Mouse (Mus musculus): ENCODE results near the gene Atg13. TPM values are rescaled to one million over a fixed set of nuclear protein-coding genes. Genes with fewer than 3 reads are reported as not detected.
A peak's percentile ranks its signal among the peaks of the same experiment; 100 is the strongest.

Gene Atg13
- total and polyA plus RNA-seq, 3 experiments = 8.5 to 34.8 (median 22.2) TPM

DNA sequence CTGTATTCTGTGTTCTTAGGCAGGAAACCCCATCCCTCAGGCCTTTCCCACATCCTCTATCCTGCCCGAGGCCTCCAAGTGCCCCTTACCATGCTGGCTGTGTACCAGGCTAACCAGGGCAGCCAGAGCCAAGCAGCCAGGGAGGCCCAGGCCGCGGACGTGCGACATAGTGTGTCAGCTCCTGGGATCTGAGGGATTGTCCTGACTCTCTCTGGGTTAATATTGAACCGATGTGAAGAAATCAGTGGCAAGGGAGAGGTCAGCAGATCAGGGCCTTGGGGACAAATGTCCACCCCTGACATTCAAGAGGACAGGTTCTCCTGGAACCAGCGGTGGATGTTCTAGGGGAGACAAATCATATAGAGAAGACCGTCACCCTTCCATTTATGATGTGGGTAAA, 74.1 kb downstream of the Atg13 start, which contains the start of gene F2:
Gene F2, minus strand, starts transcription at position 186 of the 400 bp plus-strand sequence.
- H3K4me3 ChIP-seq (ENCODE audit: low read depth, low read length) = peak within 1 kb of the TSS; percentile 60; the same call in 1 of the 2 replicates
- DNase-seq (ENCODE audit: low spot score) = no peak
- ATAC-seq (ENCODE audit: extremely low read depth, insufficient number of reproducible peaks, low FRiP score, poor library complexity, severe bottlenecking) = no peak
- H3K27me3 ChIP-seq (ENCODE audit: insufficient read depth, low read length) = no peaks in the 10 kb centered on the region
- H3K36me3 ChIP-seq (replicated peaks) = peaks cover 1% of the 10 kb centered on the region
- TF ChIP-seq POLR2AphosphoS5 (IDR thresholded peaks at IDR 0.05; ENCODE audit: insufficient replicate concordance, low read depth, low read length) (no peak), GATA2 (IDR thresholded peaks at IDR 0.05; ENCODE audit: borderline replicate concordance, low read depth, low read length) (no peak)
- peaks cover 64% of the 10 kb centered on the region for H3K4me1 ChIP-seq (ENCODE audit: insufficient read depth, low read depth, low read length)
- no peaks in the 10 kb centered on the region for H3K9me3 ChIP-seq (replicated peaks)

DNA sequence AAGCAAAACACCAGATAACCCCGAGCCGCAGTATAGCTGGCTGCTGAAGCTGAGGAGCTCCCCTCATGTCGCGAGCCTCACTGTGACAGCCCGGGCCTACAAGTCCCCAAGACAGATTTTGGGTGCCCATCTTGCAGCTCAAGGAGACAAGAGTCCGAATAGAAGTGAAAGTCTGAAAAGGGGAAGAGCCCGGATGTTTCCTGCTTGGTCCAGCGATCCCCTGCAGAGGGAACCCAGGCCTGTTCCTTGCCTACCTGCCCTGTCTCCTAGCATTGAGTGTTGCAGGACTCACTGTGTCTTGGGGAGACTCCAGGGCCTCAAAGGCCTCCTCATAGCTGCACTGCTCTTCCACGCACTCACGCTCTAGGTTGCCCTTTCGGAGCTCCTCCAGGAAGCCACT, 74.9 kb downstream of the Atg13 start:
- H3K9me3 ChIP-seq (replicated peaks) = no peaks in the 10 kb centered on the region
- H3K4me1 ChIP-seq (ENCODE audit: insufficient read depth, low read depth, low read length) = peaks cover 66% of the 10 kb centered on the region
- DNase-seq (ENCODE audit: low spot score) (no peak), ATAC-seq (ENCODE audit: extremely low read depth, insufficient number of reproducible peaks, low FRiP score, poor library complexity, severe bottlenecking) (no peak)
- peaks cover 3% of the 10 kb centered on the region for H3K27me3 ChIP-seq (ENCODE audit: insufficient read depth, low read length)
- peak overlapping the region; percentile 60; the same call in 1 of the 2 replicates for H3K4me3 ChIP-seq (ENCODE audit: low read depth, low read length)
- no peaks in the 10 kb centered on the region for H3K36me3 ChIP-seq (replicated peaks)
- TF ChIP-seq CTCF (IDR thresholded peaks at IDR 0.05; ENCODE audit: low read depth, low read length) (no peak), TAL1 (conservative IDR thresholded peaks at IDR 0.05; ENCODE audit: low read depth, low read length) (no peak), GATA1 (IDR thresholded peaks at IDR 0.05; ENCODE audit: borderline replicate concordance, low read length) (no peak), GATA2 (IDR thresholded peaks at IDR 0.05; ENCODE audit: borderline replicate concordance, low read depth, low read length) (no peak), POLR2AphosphoS5 (IDR thresholded peaks at IDR 0.05; ENCODE audit: insufficient replicate concordance, low read depth, low read length) (no peak)

DNA sequence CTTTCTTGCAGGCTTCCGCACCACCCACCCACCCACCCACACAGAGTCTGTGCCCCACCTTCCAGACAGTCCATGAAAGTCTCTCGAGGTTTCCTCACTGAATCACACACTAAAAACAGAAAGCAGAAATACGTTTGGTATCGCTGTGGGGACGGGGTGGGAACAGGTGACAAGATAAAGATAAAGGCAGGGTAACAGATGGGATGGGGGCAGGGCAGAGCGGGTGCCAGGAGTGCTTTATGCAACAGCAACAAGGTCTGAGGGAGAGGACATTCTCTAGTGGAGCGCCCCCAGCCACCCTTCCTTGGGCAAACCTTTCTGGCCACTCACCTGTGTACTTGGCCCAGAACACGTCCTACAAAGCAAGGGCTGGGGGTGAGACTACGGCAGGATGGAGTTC, 75.5 kb downstream of the Atg13 start:
- H3K4me1 ChIP-seq (ENCODE audit: insufficient read depth, low read depth, low read length) = peaks cover 61% of the 10 kb centered on the region
- ATAC-seq (ENCODE audit: extremely low read depth, insufficient number of reproducible peaks, low FRiP score, poor library complexity, severe bottlenecking) (peak; percentile 73), DNase-seq (ENCODE audit: low spot score) (peak; percentile 76)
- H3K4me3 ChIP-seq (ENCODE audit: low read depth, low read length) = peak overlapping the region; percentile 60; the same call in 1 of the 2 replicates
- peaks cover 9% of the 10 kb centered on the region for H3K27me3 ChIP-seq (ENCODE audit: insufficient read depth, low read length)
- peak; percentile 90 for TF ChIP-seq TAL1 (conservative IDR thresholded peaks at IDR 0.05; ENCODE audit: low read depth, low read length)
- TF ChIP-seq GATA1 (IDR thresholded peaks at IDR 0.05; ENCODE audit: borderline replicate concordance, low read length) = no peak
- no peaks in the 10 kb centered on the region for H3K9me3 ChIP-seq (replicated peaks)
- H3K36me3 ChIP-seq (replicated peaks) = no peaks in the 10 kb centered on the region

DNA sequence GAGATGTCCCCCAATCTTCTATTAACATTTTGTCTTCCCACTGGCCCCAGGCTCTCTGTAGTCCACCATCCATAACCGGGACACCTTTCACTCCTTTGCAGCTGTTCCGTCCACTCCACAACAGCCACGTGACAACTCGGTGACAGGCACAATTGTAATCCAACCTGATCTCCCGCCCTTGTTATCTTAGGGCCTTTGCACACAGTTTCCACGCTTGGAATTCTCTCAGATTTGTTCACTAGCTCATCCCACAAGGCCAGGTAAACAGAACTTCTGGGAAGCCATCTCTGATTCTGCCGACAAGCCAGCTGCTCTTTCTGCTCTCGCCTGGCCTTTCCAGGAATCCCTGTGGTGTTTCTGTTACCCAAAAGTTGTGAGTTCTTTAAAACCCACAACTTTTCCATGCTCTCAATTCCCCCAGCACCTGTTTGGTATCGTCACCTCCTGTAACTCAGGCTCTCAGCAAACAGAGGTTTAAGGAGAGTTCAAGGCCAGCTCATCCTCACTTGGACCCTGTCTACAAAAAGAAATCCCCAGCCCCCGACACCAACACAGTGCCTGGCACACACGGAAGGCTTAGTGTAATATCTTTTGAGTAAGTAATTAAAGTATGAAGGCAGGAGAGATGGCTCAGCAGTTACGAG, 76.9 kb downstream of the Atg13 start:
- Histone ChIP-seq H3K9me3 (replicated peaks) (no peaks in the 10 kb centered on the region), H3K27me3 (ENCODE audit: insufficient read depth, low read length) (peaks cover 23% of the 10 kb centered on the region), H3K4me1 (ENCODE audit: insufficient read depth, low read depth, low read length) (peaks cover 58% of the 10 kb centered on the region), H3K4me3 (ENCODE audit: low read depth, low read length) (no peak overlapping the region), H3K36me3 (replicated peaks) (no peaks in the 10 kb centered on the region)
- no peak for TF ChIP-seq POLR2AphosphoS5 (IDR thresholded peaks at IDR 0.05; ENCODE audit: insufficient replicate concordance, low read depth, low read length)
- TF ChIP-seq GATA1 (IDR thresholded peaks at IDR 0.05; ENCODE audit: borderline replicate concordance, low read length) = no peak
- TF ChIP-seq TAL1 (conservative IDR thresholded peaks at IDR 0.05; ENCODE audit: low read depth, low read length) = no peak
- no peak for TF ChIP-seq GATA2 (IDR thresholded peaks at IDR 0.05; ENCODE audit: borderline replicate concordance, low read depth, low read length)
- ATAC-seq (ENCODE audit: extremely low read depth, insufficient number of reproducible peaks, low FRiP score, poor library complexity, severe bottlenecking) (no peak), DNase-seq (ENCODE audit: low spot score) (no peak)

DNA sequence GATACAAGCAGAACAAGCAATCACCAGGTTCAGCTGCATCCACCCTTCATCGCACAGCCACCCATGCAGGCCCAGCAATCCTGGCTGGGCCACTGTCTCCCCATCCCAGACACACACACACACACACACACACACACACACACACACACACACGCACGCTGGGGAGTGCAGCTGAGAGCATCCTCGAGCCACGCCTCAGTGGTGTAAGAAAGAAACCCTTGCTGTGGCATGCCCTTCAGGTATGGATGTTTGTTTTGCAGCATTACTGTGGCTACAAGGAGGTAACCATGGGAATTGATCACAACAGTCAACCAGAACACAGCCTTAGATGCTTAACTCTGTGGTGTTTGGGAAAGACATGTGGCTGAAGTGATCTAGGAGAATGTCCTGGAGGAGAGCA, 78.1 kb downstream of the Atg13 start:
- H3K27me3 ChIP-seq (ENCODE audit: insufficient read depth, low read length) = peaks cover 32% of the 10 kb centered on the region
- ATAC-seq (ENCODE audit: extremely low read depth, insufficient number of reproducible peaks, low FRiP score, poor library complexity, severe bottlenecking) (no peak), DNase-seq (ENCODE audit: low spot score) (no peak)
- TF ChIP-seq GATA2 (IDR thresholded peaks at IDR 0.05; ENCODE audit: borderline replicate concordance, low read depth, low read length) (no peak), CTCF (IDR thresholded peaks at IDR 0.05; ENCODE audit: low read depth, low read length) (no peak), TAL1 (conservative IDR thresholded peaks at IDR 0.05; ENCODE audit: low read depth, low read length) (no peak), GATA1 (IDR thresholded peaks at IDR 0.05; ENCODE audit: borderline replicate concordance, low read length) (no peak), POLR2AphosphoS5 (IDR thresholded peaks at IDR 0.05; ENCODE audit: insufficient replicate concordance, low read depth, low read length) (no peak)
- H3K4me3 ChIP-seq (ENCODE audit: low read depth, low read length) = no peak overlapping the region
- no peaks in the 10 kb centered on the region for H3K36me3 ChIP-seq (replicated peaks)
- no peaks in the 10 kb centered on the region for H3K9me3 ChIP-seq (replicated peaks)
- peaks cover 60% of the 10 kb centered on the region for H3K4me1 ChIP-seq (ENCODE audit: insufficient read depth, low read depth, low read length)

DNA sequence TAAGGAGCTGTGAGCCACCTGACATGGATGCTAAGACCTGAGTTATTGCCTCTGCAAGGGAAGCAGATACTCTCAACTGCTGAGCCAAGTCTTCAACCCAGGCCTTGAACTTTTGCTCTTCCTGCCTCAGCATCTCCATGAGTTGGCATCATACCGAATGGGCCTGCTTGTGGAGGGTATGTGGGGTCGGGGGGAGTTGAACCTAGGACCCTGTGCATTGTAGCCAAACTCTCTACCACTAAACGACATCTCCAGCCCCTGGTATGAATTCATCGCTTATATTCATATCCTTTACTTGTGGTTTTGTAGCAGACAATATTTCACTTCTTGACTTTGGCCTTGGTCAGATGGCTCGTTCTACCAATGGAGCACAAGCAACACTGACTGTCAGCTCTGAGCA, 78.5 kb downstream of the Atg13 start:
- ATAC-seq (ENCODE audit: extremely low read depth, insufficient number of reproducible peaks, low FRiP score, poor library complexity, severe bottlenecking) (no peak), DNase-seq (ENCODE audit: low spot score) (no peak)
- no peak for TF ChIP-seq POLR2AphosphoS5 (IDR thresholded peaks at IDR 0.05; ENCODE audit: insufficient replicate concordance, low read depth, low read length)
- no peak for TF ChIP-seq TAL1 (conservative IDR thresholded peaks at IDR 0.05; ENCODE audit: low read depth, low read length)
- TF ChIP-seq CTCF (IDR thresholded peaks at IDR 0.05; ENCODE audit: low read depth, low read length) = no peak
- no peak for TF ChIP-seq GATA1 (IDR thresholded peaks at IDR 0.05; ENCODE audit: borderline replicate concordance, low read length)
- TF ChIP-seq GATA2 (IDR thresholded peaks at IDR 0.05; ENCODE audit: borderline replicate concordance, low read depth, low read length) = no peak
- H3K9me3 ChIP-seq (replicated peaks) = no peaks in the 10 kb centered on the region
- no peak overlapping the region for H3K4me3 ChIP-seq (ENCODE audit: low read depth, low read length)
- no peaks in the 10 kb centered on the region for H3K36me3 ChIP-seq (replicated peaks)
- H3K4me1 ChIP-seq (ENCODE audit: insufficient read depth, low read depth, low read length) = peaks cover 57% of the 10 kb centered on the region
- H3K27me3 ChIP-seq (ENCODE audit: insufficient read depth, low read length) = peaks cover 33% of the 10 kb centered on the region

Data from G1E (cell line).